Mouse (Mus musculus) forebrain, embryonic 10.5 days (tissue): ENCODE measurements at regions not wholly inside any gene's neighbourhood (a gene's known extent, or its start where the extent isn't known, plus 50 kb on each side); places are given as distances from the start of the nearest gene placed in this dataset.
A peak's percentile ranks its signal among the peaks of the same experiment; 100 is the strongest.

Experiments used
- DNase-seq: peaks from one replicate; pipeline ENCODE4 v3.0.0-alpha.2; 2017; ENCODE audit warnings: low spot score; ENCODE audit errors: extremely low spot score
- H3K27ac ChIP-seq: fragments of 300-500 bp; sonication (generic); 2 replicates; pipeline ENCODE4 v1.5.1; 2016; ENCODE audit warnings: mild to moderate bottlenecking
- H3K27me3 ChIP-seq: fragments of 300-500 bp; sonication (generic); 2 replicates; pipeline ENCODE4 v1.6.1; 2016; ENCODE audit warnings: mild to moderate bottlenecking; ENCODE audit not compliant: poor library complexity, severe bottlenecking
- H3K36me3 ChIP-seq: fragments of 300-500 bp; sonication (generic); replicated peaks from 2 replicates; pipeline ENCODE4 v1.6.1; 2016; ENCODE audit warnings: mild to moderate bottlenecking, moderate library complexity
- H3K4me1 ChIP-seq: fragments of 300-500 bp; sonication (generic); 2 replicates; pipeline ENCODE4 v1.6.1; 2016
- H3K4me3 ChIP-seq: fragments of 300-500 bp; sonication (generic); 2 replicates; pipeline ENCODE4 v1.5.1; 2016; ENCODE audit warnings: mild to moderate bottlenecking, moderate library complexity
- H3K9me3 ChIP-seq: fragments of 300-500 bp; sonication (generic); 2 replicates; pipeline ENCODE4 v1.6.1; 2016; ENCODE audit warnings: mild to moderate bottlenecking, moderate library complexity
- WGBS: fragments of 180-500 bp; shearing (Covaris S2); methylation state at CpG from one replicate; pipeline ENCODE4 v1.1.7; 2016; 5-methylcytosine and 5-hydroxymethylcytosine counted together

GRCm38 (mm10) chr11:117036977-117037376 is 78.0 kb upstream of the Sec14l1 start:
- H3K4me3 ChIP-seq = no peak overlapping the region
- no peaks in the 10 kb centered on the region for H3K9me3 ChIP-seq
- peaks cover 45% of the 10 kb centered on the region for H3K4me1 ChIP-seq
- no peak for DNase-seq
- WGBS = 83% methylated on average over 7 of the region's 7 CpGs
- H3K36me3 ChIP-seq = no peaks in the 10 kb centered on the region
- H3K27me3 ChIP-seq = peaks cover 11% of the 10 kb centered on the region
- no peak overlapping the region; the same call in 1 of the 2 replicates for H3K27ac ChIP-seq

DNA sequence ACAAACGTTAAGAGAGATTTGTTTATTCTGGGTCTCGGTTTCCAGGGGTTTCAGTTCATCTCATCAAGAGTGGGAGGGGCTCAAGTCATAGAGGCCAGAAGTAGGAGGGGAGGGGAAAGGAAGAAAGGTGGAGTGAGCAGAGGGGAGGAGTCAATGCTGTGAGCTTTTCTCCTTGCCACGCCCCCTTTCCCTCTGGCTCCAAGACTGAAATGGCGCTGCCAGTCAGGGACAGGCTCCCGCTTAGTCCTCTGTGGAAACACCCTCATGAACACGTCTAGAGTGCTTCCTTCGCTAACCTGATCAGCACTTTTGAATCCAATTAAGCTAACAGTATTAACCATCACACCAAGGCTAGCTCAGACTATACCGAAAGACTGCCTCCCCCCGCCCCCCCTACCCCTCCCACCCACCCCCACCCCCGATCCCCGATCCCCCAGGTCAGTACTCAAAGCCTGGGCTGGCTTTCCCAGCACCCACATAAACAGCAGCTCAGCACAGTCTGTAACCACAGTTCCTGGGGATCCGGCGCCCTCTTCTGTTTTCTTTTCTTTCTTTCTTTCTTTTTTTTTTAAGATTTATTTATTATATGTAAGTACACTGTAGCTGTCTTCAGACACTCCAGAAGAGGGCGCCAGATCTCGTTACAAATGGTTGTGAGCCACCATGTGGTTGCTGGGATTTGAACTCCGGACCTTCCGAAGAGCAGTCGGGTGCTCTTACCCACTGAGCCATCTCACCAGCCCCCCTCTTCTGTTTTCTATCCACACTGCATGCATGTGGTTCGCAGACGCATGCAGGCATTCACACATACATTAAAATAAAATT is 76.5 kb upstream of the Sec14l1 start:
- H3K4me3 ChIP-seq = peak overlapping the region; percentile 45
- H3K9me3 ChIP-seq = no peaks in the 10 kb centered on the region
- H3K4me1 ChIP-seq = peaks cover 53% of the 10 kb centered on the region
- peaks cover 27% of the 10 kb centered on the region for H3K27me3 ChIP-seq
- peak; percentile 58 for DNase-seq
- WGBS = 33% methylated on average over 20 of the region's 20 CpGs
- peak overlapping the region; percentile 73 for H3K27ac ChIP-seq
- no peaks in the 10 kb centered on the region for H3K36me3 ChIP-seq

DNA sequence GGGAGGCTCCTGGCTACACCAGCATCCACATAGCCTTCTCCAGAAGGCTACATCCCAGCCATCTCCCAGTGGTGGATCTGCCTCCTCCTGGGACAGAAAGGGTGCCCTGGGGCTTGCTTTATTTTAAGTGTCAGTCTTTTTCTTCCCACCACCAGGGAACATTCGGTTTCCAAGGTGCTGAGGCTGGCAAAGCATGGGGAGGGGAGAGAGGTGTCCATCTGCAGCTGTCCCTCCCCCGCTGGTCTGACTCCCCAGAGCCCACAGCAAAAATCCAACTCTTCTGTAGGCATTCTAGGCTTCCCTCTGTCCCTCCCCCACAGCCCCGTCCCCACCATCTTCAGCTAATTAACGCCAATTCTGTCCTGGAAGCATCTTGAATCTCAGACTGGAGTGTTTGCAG is 74.1 kb upstream of the Sec14l1 start:
- Histone ChIP-seq H3K4me1 (peaks cover 53% of the 10 kb centered on the region), H3K4me3 (no peak overlapping the region), H3K36me3 (no peaks in the 10 kb centered on the region), H3K27ac (0 out of 2 replicates have a peak overlapping the region, but pooled peaks have one; percentile 15), H3K9me3 (no peaks in the 10 kb centered on the region), H3K27me3 (peaks cover 27% of the 10 kb centered on the region)
- DNase-seq = no peak
- 18% methylated on average over 4 of the region's 4 CpGs for WGBS

- Histone ChIP-seq H3K4me1 (peaks cover 48% of the 10 kb centered on the region), H3K27ac (no peak overlapping the region), H3K36me3 (no peaks in the 10 kb centered on the region), H3K9me3 (no peaks in the 10 kb centered on the region), H3K4me3 (no peak overlapping the region), H3K27me3 (peaks cover 27% of the 10 kb centered on the region)
- WGBS = 83% methylated on average over 5 of the region's 5 CpGs
- no peak for DNase-seq
Observed at GRCm38 (mm10) chr11:117042336-117042735, 72.6 kb upstream of the Sec14l1 start.

- 10% methylated on average over 8 of the region's 8 CpGs for WGBS
- no peaks in the 10 kb centered on the region for H3K36me3 ChIP-seq
- no peak overlapping the region for H3K4me3 ChIP-seq
- peaks cover 46% of the 10 kb centered on the region for H3K4me1 ChIP-seq
- H3K27ac ChIP-seq = no peak overlapping the region
- peak; percentile 72 for DNase-seq
- peaks cover 27% of the 10 kb centered on the region for H3K27me3 ChIP-seq
- no peaks in the 10 kb centered on the region for H3K9me3 ChIP-seq
Observed at GRCm38 (mm10) chr11:117043524-117043923, 71.4 kb upstream of the Sec14l1 start.

DNA sequence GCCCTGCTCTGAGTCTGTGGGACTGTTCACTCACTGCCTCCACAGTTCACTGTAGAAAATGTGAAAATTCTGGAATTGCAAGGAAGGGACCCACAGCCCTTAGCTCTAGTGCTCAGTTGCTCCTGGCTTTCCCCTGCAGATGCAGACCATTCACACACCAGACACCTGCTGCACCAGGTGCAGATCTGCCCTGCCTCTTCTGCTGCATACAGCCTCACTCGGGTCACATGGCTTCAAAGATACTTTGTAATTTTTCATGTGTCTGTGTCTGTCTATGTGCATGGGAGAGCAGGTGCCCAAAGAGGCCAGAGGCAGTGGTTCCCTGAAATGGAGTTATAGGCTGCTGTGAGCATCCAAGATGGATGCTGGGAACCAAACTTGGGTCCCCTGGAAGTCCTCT is 70.2 kb upstream of the Sec14l1 start:
- 90% methylated on average over 1 of the region's 1 CpGs for WGBS
- H3K27ac ChIP-seq = no peak overlapping the region
- H3K36me3 ChIP-seq = no peaks in the 10 kb centered on the region
- DNase-seq = no peak
- H3K27me3 ChIP-seq = peaks cover 27% of the 10 kb centered on the region
- no peak overlapping the region for H3K4me3 ChIP-seq
- peaks cover 45% of the 10 kb centered on the region for H3K4me1 ChIP-seq
- no peaks in the 10 kb centered on the region for H3K9me3 ChIP-seq

GRCm38 (mm10) chr11:117046636-117047035 is 68.3 kb upstream of the Sec14l1 start:
- H3K27ac ChIP-seq = peak overlapping the region; percentile 77; the same call in 1 of the 2 replicates

GRCm38 (mm10) chr11:117047172-117047950 is 67.6 kb upstream of the Sec14l1 start:
- Histone ChIP-seq H3K27ac (peak overlapping the region; percentile 77), H3K4me3 (peak overlapping the region; percentile 16), H3K9me3 (peaks cover 9% of the 10 kb centered on the region; the same call in 1 of the 2 replicates), H3K27me3 (peaks cover 11% of the 10 kb centered on the region), H3K4me1 (peaks cover 26% of the 10 kb centered on the region), H3K36me3 (no peaks in the 10 kb centered on the region)
- no peak for DNase-seq
- 47% methylated on average over 22 of the region's 22 CpGs for WGBS

More at GRCm38 (mm10) chr11:117046636-117047035, 68.3 kb upstream of the Sec14l1 start:
- no peak overlapping the region for H3K4me3 ChIP-seq
- no peak for DNase-seq
- peaks cover 16% of the 10 kb centered on the region for H3K27me3 ChIP-seq
- WGBS = 93% methylated on average over 5 of the region's 5 CpGs
- peaks cover 32% of the 10 kb centered on the region for H3K4me1 ChIP-seq
- peaks cover 5% of the 10 kb centered on the region; the same call in 1 of the 2 replicates for H3K9me3 ChIP-seq
- H3K36me3 ChIP-seq = no peaks in the 10 kb centered on the region

DNA sequence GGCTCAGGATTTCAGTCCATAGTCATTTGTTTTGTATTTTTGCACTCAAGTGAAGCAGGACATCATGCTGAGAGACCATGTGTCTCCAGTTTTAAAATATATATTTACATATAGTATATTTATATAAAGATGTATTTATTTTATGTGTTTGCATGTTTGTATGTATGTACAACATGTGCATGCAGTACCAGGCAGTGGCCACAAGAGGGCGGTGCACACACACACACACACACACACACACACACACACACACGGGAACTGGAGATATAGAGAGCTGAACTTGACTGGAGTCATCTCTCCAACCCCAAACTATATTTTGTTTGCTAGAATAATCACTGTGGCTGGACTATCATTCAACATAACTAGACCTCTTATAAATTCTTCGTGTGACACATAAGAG is 66.1 kb upstream of the Sec14l1 start:
- Histone ChIP-seq H3K27me3 (no peaks in the 10 kb centered on the region), H3K9me3 (peaks cover 9% of the 10 kb centered on the region; the same call in 1 of the 2 replicates), H3K4me3 (no peak overlapping the region), H3K27ac (no peak overlapping the region), H3K4me1 (peaks cover 17% of the 10 kb centered on the region), H3K36me3 (no peaks in the 10 kb centered on the region)
- WGBS = 79% methylated on average over 3 of the region's 3 CpGs
- DNase-seq = no peak

GRCm38 (mm10) chr11:117050788-117051187 is 64.2 kb upstream of the Sec14l1 start:
- DNase-seq = no peak
- WGBS = 90% methylated on average over 7 of the region's 7 CpGs
- H3K36me3 ChIP-seq = no peaks in the 10 kb centered on the region

DNA sequence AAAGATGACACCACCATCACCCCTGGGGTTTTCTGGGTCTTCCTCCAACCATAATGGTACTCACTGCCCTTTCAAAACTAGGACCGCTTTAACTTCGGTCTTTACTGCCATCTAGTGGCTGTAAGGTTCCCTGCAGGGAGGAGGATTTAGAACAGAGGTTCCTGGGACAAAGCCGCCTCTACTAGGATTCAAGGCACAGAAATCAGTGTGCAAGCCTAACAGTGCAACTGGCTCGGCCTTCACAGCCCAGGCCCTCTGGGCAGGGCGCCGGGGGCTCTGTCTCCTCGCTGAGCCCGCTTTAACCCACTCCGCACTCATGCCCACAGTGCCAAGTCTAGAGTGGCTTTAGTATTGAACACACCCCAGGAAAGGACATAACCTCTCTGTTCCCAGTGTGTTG is 58.0 kb upstream of the Sec14l1 start:
- Histone ChIP-seq H3K27ac (peak overlapping the region; percentile 79), H3K27me3 (peaks cover 26% of the 10 kb centered on the region), H3K36me3 (no peaks in the 10 kb centered on the region), H3K9me3 (peaks cover 3% of the 10 kb centered on the region; the same call in 1 of the 2 replicates), H3K4me1 (peaks cover 27% of the 10 kb centered on the region), H3K4me3 (peak overlapping the region; percentile 12)
- 11% methylated on average over 9 of the region's 9 CpGs for whole genome bisulfite sequencing
- DNase-seq = peak; percentile 77

More at GRCm38 (mm10) chr11:117050788-117051187, 64.2 kb upstream of the Sec14l1 start:
- peaks cover 9% of the 10 kb centered on the region; the same call in 1 of the 2 replicates for H3K9me3 ChIP-seq
- no peak overlapping the region for H3K4me3 ChIP-seq
- no peak overlapping the region for H3K27ac ChIP-seq
- H3K27me3 ChIP-seq = no peaks in the 10 kb centered on the region
- peaks cover 16% of the 10 kb centered on the region for H3K4me1 ChIP-seq

- peaks cover 28% of the 10 kb centered on the region for H3K4me1 ChIP-seq
- H3K27ac ChIP-seq = peak overlapping the region; percentile 79
- peak overlapping the region; percentile 12; the same call in 1 of the 2 replicates for H3K4me3 ChIP-seq
- H3K27me3 ChIP-seq = peaks cover 26% of the 10 kb centered on the region
- DNase-seq = peak; percentile 61
- no peaks in the 10 kb centered on the region for H3K36me3 ChIP-seq
- WGBS = 38% methylated on average over 7 of the region's 7 CpGs
- no peaks in the 10 kb centered on the region for H3K9me3 ChIP-seq
Observed at GRCm38 (mm10) chr11:117057451-117057850, 57.5 kb upstream of the Sec14l1 start.
